Mouse (Mus musculus): ENCODE data around the gene Stard10. TPM values are rescaled to one million over a fixed set of nuclear protein-coding genes. Genes with fewer than 3 reads are reported as not detected.
A peak's percentile ranks its signal among the peaks of the same experiment; 100 is the strongest.

The Stard10 gene
- polyA plus RNA-seq, 2 experiments, result 28.1 to 30.7 TPM

- Histone ChIP-seq H3K9ac (ENCODE audit: low read depth, low read length, severe bottlenecking) (no peak overlapping the region), H3K27me3 (ENCODE audit: control insufficient read depth, insufficient read depth, low read length) (no peaks in the 10 kb centered on the region), H3K4me3 (replicated peaks; ENCODE audit: low read length) (no peak overlapping the region), H3K9me3 (ENCODE audit: control insufficient read depth, low read length) (no peaks in the 10 kb centered on the region), H3K4me1 (ENCODE audit: control insufficient read depth, insufficient read depth, low read length) (peaks cover 37% of the 10 kb centered on the region), H3K36me3 (ENCODE audit: control insufficient read depth, insufficient read depth, low read length) (peaks cover 3% of the 10 kb centered on the region; the same call in 1 of the 2 replicates), H3K4me2 (replicated peaks; ENCODE audit: low read depth, low read length, severe bottlenecking) (no peak overlapping the region), H3K27ac (replicated peaks; ENCODE audit: low read depth, low read length) (no peak overlapping the region)
- ATAC-seq (ENCODE audit: low FRiP score, low read depth) (no peak), DNase-seq (ENCODE audit: low spot score) (no peak)
- WGBS, result 71% methylated on average over 6 of the region's 6 CpGs
- TF ChIP-seq POLR2A (IDR thresholded peaks at IDR 0.05; ENCODE audit: borderline replicate concordance, extremely low read depth, insufficient read depth, insufficient read length), result no peak
Measured at GRCm38 (mm10) chr7:101389256-101389655, 72.4 kb downstream of the Stard10 start.

GRCm38 (mm10) chr7:101391909-101392479, 75.1 kb downstream of the Stard10 start:
- no peak overlapping the region for H3K4me2 ChIP-seq (replicated peaks; ENCODE audit: low read depth, low read length, severe bottlenecking)
- no peak for ATAC-seq (ENCODE audit: low FRiP score, low read depth)
- 0 out of 2 replicates have a peak overlapping the region, but pooled peaks have one; percentile 7 for H3K9ac ChIP-seq (ENCODE audit: low read depth, low read length, severe bottlenecking)
- no peaks in the 10 kb centered on the region for H3K9me3 ChIP-seq (ENCODE audit: control insufficient read depth, low read length)
- 60% methylated on average over 4 of the region's 4 CpGs for WGBS
- peak overlapping the region; percentile 95 for H3K27ac ChIP-seq (replicated peaks; ENCODE audit: low read depth, low read length)
- H3K27me3 ChIP-seq (ENCODE audit: control insufficient read depth, insufficient read depth, low read length), result no peaks in the 10 kb centered on the region
- peaks cover 7% of the 10 kb centered on the region for H3K36me3 ChIP-seq (ENCODE audit: control insufficient read depth, insufficient read depth, low read length)
- H3K4me3 ChIP-seq (replicated peaks; ENCODE audit: low read length), result no peak overlapping the region
- no peak for TF ChIP-seq POLR2A (IDR thresholded peaks at IDR 0.05; ENCODE audit: borderline replicate concordance, extremely low read depth, insufficient read depth, insufficient read length)
- DNase-seq (ENCODE audit: low spot score), result no peak
- H3K4me1 ChIP-seq (ENCODE audit: control insufficient read depth, insufficient read depth, low read length), result peaks cover 44% of the 10 kb centered on the region

GRCm38 (mm10) chr7:101393015-101393414, 76.1 kb downstream of the Stard10 start:
- ATAC-seq (ENCODE audit: low FRiP score, low read depth), result no peak
- Histone ChIP-seq H3K9ac (ENCODE audit: low read depth, low read length, severe bottlenecking) (0 out of 2 replicates have a peak overlapping the region, but pooled peaks have one; percentile 51), H3K36me3 (ENCODE audit: control insufficient read depth, insufficient read depth, low read length) (peaks cover 7% of the 10 kb centered on the region), H3K4me2 (replicated peaks; ENCODE audit: low read depth, low read length, severe bottlenecking) (0 out of 2 replicates have a peak overlapping the region, but pooled peaks have one; percentile 61), H3K27me3 (ENCODE audit: control insufficient read depth, insufficient read depth, low read length) (no peaks in the 10 kb centered on the region), H3K9me3 (ENCODE audit: control insufficient read depth, low read length) (no peaks in the 10 kb centered on the region), H3K4me1 (ENCODE audit: control insufficient read depth, insufficient read depth, low read length) (peaks cover 44% of the 10 kb centered on the region), H3K27ac (replicated peaks; ENCODE audit: low read depth, low read length) (peak overlapping the region; percentile 95), H3K4me3 (replicated peaks; ENCODE audit: low read length) (no peak overlapping the region)
- peak; percentile 55 for DNase-seq (ENCODE audit: low spot score)
- TF ChIP-seq POLR2A (IDR thresholded peaks at IDR 0.05; ENCODE audit: borderline replicate concordance, extremely low read depth, insufficient read depth, insufficient read length), result no peak
- WGBS, result 20% methylated on average over 4 of the region's 4 CpGs

GRCm38 (mm10) chr7:101393694-101394504, 77.0 kb downstream of the Stard10 start:
- Histone ChIP-seq H3K9me3 (ENCODE audit: control insufficient read depth, low read length) (no peaks in the 10 kb centered on the region), H3K27me3 (ENCODE audit: control insufficient read depth, insufficient read depth, low read length) (no peaks in the 10 kb centered on the region), H3K9ac (ENCODE audit: low read depth, low read length, severe bottlenecking) (peak overlapping the region; percentile 51), H3K27ac (replicated peaks; ENCODE audit: low read depth, low read length) (peak overlapping the region; percentile 95), H3K4me3 (replicated peaks; ENCODE audit: low read length) (peak overlapping the region; percentile 36), H3K4me1 (ENCODE audit: control insufficient read depth, insufficient read depth, low read length) (peaks cover 44% of the 10 kb centered on the region), H3K4me2 (replicated peaks; ENCODE audit: low read depth, low read length, severe bottlenecking) (peak overlapping the region; percentile 61), H3K36me3 (ENCODE audit: control insufficient read depth, insufficient read depth, low read length) (peaks cover 15% of the 10 kb centered on the region)
- ATAC-seq (ENCODE audit: low FRiP score, low read depth) (peak; percentile 80), DNase-seq (ENCODE audit: low spot score) (peak; percentile 90)
- TF ChIP-seq POLR2A (IDR thresholded peaks at IDR 0.05; ENCODE audit: borderline replicate concordance, extremely low read depth, insufficient read depth, insufficient read length), result no peak
- WGBS, result 26% methylated on average over 8 of the region's 8 CpGs

GRCm38 (mm10) chr7:101394569-101394968, 77.7 kb downstream of the Stard10 start:
- no peaks in the 10 kb centered on the region for H3K27me3 ChIP-seq (ENCODE audit: control insufficient read depth, insufficient read depth, low read length)
- H3K36me3 ChIP-seq (ENCODE audit: control insufficient read depth, insufficient read depth, low read length), result peaks cover 19% of the 10 kb centered on the region
- peaks cover 44% of the 10 kb centered on the region for H3K4me1 ChIP-seq (ENCODE audit: control insufficient read depth, insufficient read depth, low read length)
- H3K9me3 ChIP-seq (ENCODE audit: control insufficient read depth, low read length), result no peaks in the 10 kb centered on the region
- 47% methylated on average over 3 of the region's 3 CpGs for WGBS
- 0 out of 2 replicates have a peak, but pooled peaks have one; percentile 1 for ATAC-seq (ENCODE audit: low FRiP score, low read depth)
- peak overlapping the region; percentile 95 for H3K27ac ChIP-seq (replicated peaks; ENCODE audit: low read depth, low read length)
- H3K4me3 ChIP-seq (replicated peaks; ENCODE audit: low read length), result peak overlapping the region; percentile 36
- no peak for DNase-seq (ENCODE audit: low spot score)
- TF ChIP-seq POLR2A (IDR thresholded peaks at IDR 0.05; ENCODE audit: borderline replicate concordance, extremely low read depth, insufficient read depth, insufficient read length), result no peak
- peak overlapping the region; percentile 51 for H3K9ac ChIP-seq (ENCODE audit: low read depth, low read length, severe bottlenecking)
- peak overlapping the region; percentile 61 for H3K4me2 ChIP-seq (replicated peaks; ENCODE audit: low read depth, low read length, severe bottlenecking)
